Mouse (Mus musculus): ENCODE measurements around the gene Mettl8. TPM values are rescaled to one million over a fixed set of nuclear protein-coding genes. Genes with fewer than 3 reads are reported as not detected.

The Mettl8 gene
- total and polyA plus RNA-seq, 3 experiments = 7.5 to 9.2 (median 7.8) TPM

GRCm38 (mm10) chr2:71027631-71028030 is 27.8 kb downstream of the Mettl8 start:
- in situ Hi-C loops (cut with MboI; ENCODE audit: low pct_ligation_motif_present, low pct_unique_long_range_greater_than_20kb, low sequenced_read_pairs) = loop anchor here (25.0 kb wide), 1 partner anchor 315 kb away; no protein-coding TSS in a partner anchor

GRCm38 (mm10) chr2:71026787-71027186 is 28.6 kb downstream of the Mettl8 start:
- no peak overlapping the region for H3K4me2 ChIP-seq (ENCODE audit: insufficient read depth, low read depth, poor library complexity, severe bottlenecking)
- no peaks in the 10 kb centered on the region for H3K79me2 ChIP-seq (replicated peaks; ENCODE audit: control insufficient read depth, extremely low read depth, insufficient read depth, poor library complexity, severe bottlenecking)
- H3K9me3 ChIP-seq (replicated peaks; ENCODE audit: low read length) = no peaks in the 10 kb centered on the region
- dilution Hi-C loops (cut with MboI; ENCODE audit: extremely low pct_ligation_motif_present, extremely low pct_unique_long_range_greater_than_20kb, low sequenced_read_pairs) = no loop called here
- no peaks in the 10 kb centered on the region for H3K27me3 ChIP-seq (replicated peaks)
- H3K4me1 ChIP-seq (ENCODE audit: control insufficient read depth in 1 of 2, insufficient read depth in 2 of 2) = peaks cover 2 to 18% of the 10 kb centered on the region in 2 experiments; a peak in 3 of 4 replicates
- TF ChIP-seq UBTF (IDR thresholded peaks at IDR 0.05; ENCODE audit: low read depth, low read length) (no peak), RAD21 (IDR thresholded peaks at IDR 0.05; ENCODE audit: low read depth, low read length) (peak; percentile 37), MYC (IDR thresholded peaks at IDR 0.05; ENCODE audit: low read depth, low read length) (no peak), CHD1 (IDR thresholded peaks at IDR 0.05; ENCODE audit: low read depth, low read length) (no peak), CTCF (conservative IDR thresholded peaks at IDR 0.05 in 1 of 2, IDR thresholded peaks at IDR 0.05 in 1 of 2; ENCODE audit: low read depth in 2 of 2, low read length in 2 of 2) (peak in 1 of 2 experiments; percentile 41; a peak in 2 of 4 replicates), NRF1 (IDR thresholded peaks at IDR 0.05; ENCODE audit: low read depth, low read length) (no peak), SMC3 (IDR thresholded peaks at IDR 0.05; ENCODE audit: low read depth, low read length) (peak; percentile 36), USF1 (IDR thresholded peaks at IDR 0.05; ENCODE audit: low read depth, low read length) (no peak), TBP (conservative IDR thresholded peaks at IDR 0.05; ENCODE audit: low read depth, low read length) (no peak), ETS1 (conservative IDR thresholded peaks at IDR 0.05; ENCODE audit: low read depth, low read length) (no peak), ZNF384 (IDR thresholded peaks at IDR 0.05; ENCODE audit: low read depth, low read length) (no peak), MAZ (IDR thresholded peaks at IDR 0.05; ENCODE audit: low read depth, low read length) (no peak), EP300 (IDR thresholded peaks at IDR 0.05; ENCODE audit: low read length) (no peak), ZC3H11A (IDR thresholded peaks at IDR 0.05; ENCODE audit: low read depth, low read length) (no peak)
- H3K4me3 ChIP-seq (replicated peaks in 1 of 3; ENCODE audit: low read depth in 2 of 3, low read length in 2 of 3, poor library complexity in 1 of 3) = no peak overlapping the region
- no peak overlapping the region for H3K27ac ChIP-seq (ENCODE audit: insufficient read depth, low read depth)
- peaks cover 0 to 12% of the 10 kb centered on the region in 2 experiments for H3K36me3 ChIP-seq (replicated peaks in 1 of 2; ENCODE audit: control insufficient read depth in 1 of 2, insufficient read depth in 1 of 2, low read length in 1 of 2)
- in situ Hi-C loops (cut with MboI; ENCODE audit: low pct_ligation_motif_present, low pct_unique_long_range_greater_than_20kb, low sequenced_read_pairs) = loop anchor here (25.0 kb wide), 1 partner anchor 314 kb away; no protein-coding TSS in a partner anchor
- no peak overlapping the region for H3K9ac ChIP-seq (ENCODE audit: insufficient read depth, low read depth)
- no peak for DNase-seq (ENCODE audit: extremely low read depth)

More at GRCm38 (mm10) chr2:71027631-71028030, 27.8 kb downstream of the Mettl8 start:
- Histone ChIP-seq H3K4me1 (ENCODE audit: control insufficient read depth in 1 of 2, insufficient read depth in 2 of 2) (peaks cover 7 to 26% of the 10 kb centered on the region in 2 experiments; a peak in 3 of 4 replicates), H3K9ac (ENCODE audit: insufficient read depth, low read depth) (no peak overlapping the region), H3K36me3 (replicated peaks in 1 of 2; ENCODE audit: control insufficient read depth in 1 of 2, insufficient read depth in 1 of 2, low read length in 1 of 2) (peaks cover 0 to 10% of the 10 kb centered on the region in 2 experiments), H3K27me3 (replicated peaks) (no peaks in the 10 kb centered on the region), H3K79me2 (replicated peaks; ENCODE audit: control insufficient read depth, extremely low read depth, insufficient read depth, poor library complexity, severe bottlenecking) (no peaks in the 10 kb centered on the region), H3K4me2 (ENCODE audit: insufficient read depth, low read depth, poor library complexity, severe bottlenecking) (no peak overlapping the region), H3K27ac (ENCODE audit: insufficient read depth, low read depth) (no peak overlapping the region), H3K4me3 (replicated peaks in 1 of 3; ENCODE audit: low read depth in 2 of 3, low read length in 2 of 3, poor library complexity in 1 of 3) (no peak overlapping the region), H3K9me3 (replicated peaks; ENCODE audit: low read length) (no peaks in the 10 kb centered on the region)
- TF ChIP-seq POLR2A (IDR thresholded peaks at IDR 0.05; ENCODE audit: low read depth, low read length) (no peak), SMC3 (IDR thresholded peaks at IDR 0.05; ENCODE audit: low read depth, low read length) (no peak), GABPA (IDR thresholded peaks at IDR 0.05; ENCODE audit: insufficient replicate concordance, low read depth, low read length) (no peak), HCFC1 (IDR thresholded peaks at IDR 0.05; ENCODE audit: low read depth, low read length) (no peak), JUND (conservative IDR thresholded peaks at IDR 0.05; ENCODE audit: low read depth, low read length) (no peak), TCF12 (IDR thresholded peaks at IDR 0.05; ENCODE audit: low read depth, low read length) (no peak), NRF1 (IDR thresholded peaks at IDR 0.05; ENCODE audit: low read depth, low read length) (no peak), CTCF (conservative IDR thresholded peaks at IDR 0.05 in 1 of 2, IDR thresholded peaks at IDR 0.05 in 1 of 2; ENCODE audit: low read depth in 2 of 2, low read length in 2 of 2) (no peak), ELF1 (IDR thresholded peaks at IDR 0.05; ENCODE audit: low read depth, low read length) (no peak), BHLHE40 (IDR thresholded peaks at IDR 0.05; ENCODE audit: low read depth, low read length) (no peak), ZNF384 (IDR thresholded peaks at IDR 0.05; ENCODE audit: low read depth, low read length) (no peak), MYC (IDR thresholded peaks at IDR 0.05; ENCODE audit: low read depth, low read length) (no peak), ZMIZ1 (IDR thresholded peaks at IDR 0.05; ENCODE audit: low read depth, low read length) (no peak), TBP (conservative IDR thresholded peaks at IDR 0.05; ENCODE audit: low read depth, low read length) (no peak), RAD21 (IDR thresholded peaks at IDR 0.05; ENCODE audit: low read depth, low read length) (no peak), MEF2A (IDR thresholded peaks at IDR 0.05; ENCODE audit: borderline replicate concordance, low read depth, low read length) (no peak), MAX (IDR thresholded peaks at IDR 0.05; ENCODE audit: low read length) (no peak), MAFK (IDR thresholded peaks at IDR 0.05; ENCODE audit: insufficient replicate concordance, low read length) (no peak), MXI1 (IDR thresholded peaks at IDR 0.05; ENCODE audit: low read depth, low read length) (no peak), ETS1 (conservative IDR thresholded peaks at IDR 0.05; ENCODE audit: low read depth, low read length) (no peak)
- DNase-seq (ENCODE audit: extremely low read depth) = no peak
- dilution Hi-C loops (cut with MboI; ENCODE audit: extremely low pct_ligation_motif_present, extremely low pct_unique_long_range_greater_than_20kb, low sequenced_read_pairs) = no loop called here
